Mouse (Mus musculus) midbrain, embryonic 16.5 days (tissue): ENCODE data around the gene Fxn. TPM values are rescaled to one million over a fixed set of nuclear protein-coding genes. Genes with fewer than 3 reads are reported as not detected.

Experiments used
- ATAC-seq: fragments of 200-750 bp; cut with Nextera tagmentation; 2 replicates; pipeline ENCODE4 v1.8.0; 2017; ENCODE audit warnings: moderate TSS enrichment
- H3K27ac ChIP-seq: fragments of 300-500 bp; sonication (generic); 2 replicates; pipeline ENCODE4 v1.5.1; 2014; ENCODE audit warnings: mild to moderate bottlenecking, low read length, mixed read lengths
- H3K27me3 ChIP-seq: fragments of 300-500 bp; sonication (generic); 2 replicates; pipeline ENCODE4 v1.6.1; 2014; ENCODE audit warnings: low read depth, low read length, mixed read lengths; ENCODE audit not compliant: control insufficient read depth, insufficient read depth
- H3K36me3 ChIP-seq: fragments of 300-500 bp; sonication (generic); 2 replicates; pipeline ENCODE4 v1.6.1; 2014; ENCODE audit warnings: mild to moderate bottlenecking, low read length, moderate library complexity, mixed read lengths; ENCODE audit not compliant: control insufficient read depth, insufficient read depth
- H3K4me1 ChIP-seq: fragments of 300-500 bp; sonication (generic); 2 replicates; pipeline ENCODE4 v1.6.1; 2014; ENCODE audit warnings: mild to moderate bottlenecking, low read length, mixed read lengths; ENCODE audit not compliant: control insufficient read depth, insufficient read depth
- H3K4me2 ChIP-seq: fragments of 300-500 bp; sonication (generic); 2 replicates; pipeline ENCODE4 v1.6.1; 2014; ENCODE audit warnings: mild to moderate bottlenecking, low read length, mixed read lengths
- H3K4me3 ChIP-seq: fragments of 300-500 bp; sonication (generic); 2 replicates; pipeline ENCODE4 v1.5.1; 2014; ENCODE audit warnings: low read depth, mild to moderate bottlenecking, low read length, moderate library complexity, mixed read lengths
- H3K9ac ChIP-seq: fragments of 300-500 bp; sonication (generic); 2 replicates; pipeline ENCODE4 v1.6.1; 2014; ENCODE audit warnings: low read depth, low read length, mixed read lengths
- H3K9me3 ChIP-seq: fragments of 300-500 bp; sonication (generic); replicated peaks from 2 replicates; pipeline ENCODE4 v1.6.1; 2014; ENCODE audit warnings: mild to moderate bottlenecking, low read length, mixed read lengths; ENCODE audit not compliant: control insufficient read depth, poor library complexity, severe bottlenecking
- WGBS: fragments of 180-500 bp; shearing (Covaris S2); extraction: QIAGEN DNeasy Blood & Tissue Kit; methylation state at CpG from one replicate; pipeline ENCODE4 v1.1.7; 2014; 5-methylcytosine and 5-hydroxymethylcytosine counted together
- polyA plus RNA-seq: library from polyadenylated mRNA; unstranded; fragments of >200 nt; fragmentation: Nextera tagmentation; extraction: Ambion mirVana; gene quantifications from 2 replicates; pipeline ENCODE4 v1.2.1, GENCODE M21; 2015

Fxn gene
- polyA plus RNA-seq, 1 experiment from 2014 or later = 39.2 TPM

GRCm38 (mm10) chr19:24317731-24318130, 37.3 kb upstream of the Fxn start:
- 88% methylated on average over 2 of the region's 2 CpGs for WGBS
- no peak overlapping the region for H3K4me3 ChIP-seq
- H3K4me2 ChIP-seq = no peak overlapping the region
- no peak for ATAC-seq
- 0 out of 2 replicates have a peak, but pooled peaks cover 4% of the 10 kb centered on the region for H3K4me1 ChIP-seq
- no peak overlapping the region for H3K27ac ChIP-seq
- H3K9ac ChIP-seq = no peak overlapping the region
- H3K36me3 ChIP-seq = no peaks in the 10 kb centered on the region
- H3K27me3 ChIP-seq = no peaks in the 10 kb centered on the region
- H3K9me3 ChIP-seq = no peaks in the 10 kb centered on the region

GRCm38 (mm10) chr19:24317038-24317591, 36.7 kb upstream of the Fxn start:
- no peaks in the 10 kb centered on the region for H3K9me3 ChIP-seq
- H3K4me2 ChIP-seq = no peak overlapping the region
- whole genome bisulfite sequencing = 31% methylated on average over 15 of the region's 15 CpGs
- H3K4me1 ChIP-seq = 0 out of 2 replicates have a peak, but pooled peaks cover 4% of the 10 kb centered on the region
- no peaks in the 10 kb centered on the region for H3K36me3 ChIP-seq
- ATAC-seq = peak; percentile 66; the same call in 1 of the 2 replicates
- H3K27me3 ChIP-seq = no peaks in the 10 kb centered on the region
- no peak overlapping the region for H3K9ac ChIP-seq
- no peak overlapping the region for H3K4me3 ChIP-seq
- no peak overlapping the region for H3K27ac ChIP-seq

GRCm38 (mm10) chr19:24316060-24316725, 35.8 kb upstream of the Fxn start:
- no peaks in the 10 kb centered on the region; the same call in 1 of the 2 replicates for H3K27me3 ChIP-seq
- no peaks in the 10 kb centered on the region for H3K36me3 ChIP-seq
- WGBS = 53% methylated on average over 9 of the region's 9 CpGs
- H3K9me3 ChIP-seq = no peaks in the 10 kb centered on the region
- no peak overlapping the region for H3K9ac ChIP-seq
- no peak overlapping the region for H3K4me2 ChIP-seq
- no peak overlapping the region for H3K4me3 ChIP-seq
- H3K27ac ChIP-seq = no peak overlapping the region
- 0 out of 2 replicates have a peak, but pooled peaks cover 4% of the 10 kb centered on the region for H3K4me1 ChIP-seq
- ATAC-seq = no peak

GRCm38 (mm10) chr19:24315234-24315633, 34.8 kb upstream of the Fxn start:
- H3K4me3 ChIP-seq = no peak overlapping the region
- H3K4me1 ChIP-seq = 0 out of 2 replicates have a peak, but pooled peaks cover 4% of the 10 kb centered on the region
- H3K36me3 ChIP-seq = no peaks in the 10 kb centered on the region
- no peaks in the 10 kb centered on the region; the same call in 1 of the 2 replicates for H3K27me3 ChIP-seq
- no peak overlapping the region for H3K9ac ChIP-seq
- H3K27ac ChIP-seq = no peak overlapping the region
- no peak overlapping the region for H3K4me2 ChIP-seq
- 83% methylated on average over 4 of the region's 4 CpGs for WGBS
- H3K9me3 ChIP-seq = no peaks in the 10 kb centered on the region
- no peak for ATAC-seq

GRCm38 (mm10) chr19:24314676-24315075, 34.3 kb upstream of the Fxn start:
- Histone ChIP-seq H3K4me1 (0 out of 2 replicates have a peak, but pooled peaks cover 4% of the 10 kb centered on the region), H3K9me3 (no peaks in the 10 kb centered on the region), H3K4me2 (no peak overlapping the region), H3K27me3 (no peaks in the 10 kb centered on the region; the same call in 1 of the 2 replicates), H3K9ac (no peak overlapping the region), H3K36me3 (no peaks in the 10 kb centered on the region), H3K27ac (no peak overlapping the region), H3K4me3 (no peak overlapping the region)
- ATAC-seq = no peak
- WGBS = 95% methylated on average over 11 of the region's 11 CpGs

- no peak overlapping the region for H3K4me3 ChIP-seq
- no peak overlapping the region for H3K9ac ChIP-seq
- no peaks in the 10 kb centered on the region; the same call in 1 of the 2 replicates for H3K27me3 ChIP-seq
- 23% methylated on average over 12 of the region's 12 CpGs for WGBS
- no peaks in the 10 kb centered on the region for H3K9me3 ChIP-seq
- no peak overlapping the region for H3K4me2 ChIP-seq
- no peak overlapping the region for H3K27ac ChIP-seq
- H3K4me1 ChIP-seq = peaks cover 11% of the 10 kb centered on the region
- ATAC-seq = peak; percentile 49; the same call in 1 of the 2 replicates
- H3K36me3 ChIP-seq = no peaks in the 10 kb centered on the region
Measured at GRCm38 (mm10) chr19:24312556-24313342, 32.3 kb upstream of the Fxn start.

GRCm38 (mm10) chr19:24312046-24312445, 31.6 kb upstream of the Fxn start:
- no peak for ATAC-seq
- no peaks in the 10 kb centered on the region for H3K9me3 ChIP-seq
- no peak overlapping the region for H3K4me3 ChIP-seq
- H3K9ac ChIP-seq = no peak overlapping the region
- H3K27ac ChIP-seq = no peak overlapping the region
- H3K4me2 ChIP-seq = no peak overlapping the region
- 82% methylated on average over 5 of the region's 5 CpGs for WGBS
- H3K4me1 ChIP-seq = peaks cover 15% of the 10 kb centered on the region
- no peaks in the 10 kb centered on the region; the same call in 1 of the 2 replicates for H3K27me3 ChIP-seq
- H3K36me3 ChIP-seq = no peaks in the 10 kb centered on the region

GRCm38 (mm10) chr19:24308305-24308705, 27.9 kb upstream of the Fxn start:
- Histone ChIP-seq H3K9me3 (no peaks in the 10 kb centered on the region), H3K27me3 (no peaks in the 10 kb centered on the region; the same call in 1 of the 2 replicates), H3K9ac (no peak overlapping the region; the same call in 1 of the 2 replicates), H3K36me3 (no peaks in the 10 kb centered on the region), H3K27ac (peak overlapping the region; percentile 53), H3K4me2 (no peak overlapping the region), H3K4me1 (peaks cover 15% of the 10 kb centered on the region), H3K4me3 (no peak overlapping the region)
- 2% methylated on average over 5 of the region's 5 CpGs for WGBS
- peak; percentile 58; the same call in 1 of the 2 replicates for ATAC-seq
